Mouse (Mus musculus) ES-Bruce4 (cell line): ENCODE measurements around the gene Nfe2.

ENCODE experiments used
- CTCF ChIP-seq: IDR thresholded peaks from one replicate; pipeline ENCODE4 v1.8.1; 2011; ENCODE audit warnings: low read depth, low read length
- EP300 ChIP-seq: IDR thresholded peaks from 2 replicates; pipeline ENCODE4 v1.6.1; 2011; ENCODE audit warnings: low read depth, low read length; ENCODE audit not compliant: insufficient read depth
- POLR2A ChIP-seq: IDR thresholded peaks from one replicate; pipeline ENCODE4 v1.8.1; 2011; ENCODE audit warnings: low read length; ENCODE audit not compliant: insufficient read depth

GRCm38 (mm10) chr15:103221386-103221785 lies 36.8 kb downstream of the Nfe2 start:
- TF ChIP-seq POLR2A (no peak), CTCF (no peak), EP300 (no peak)
